Mouse (Mus musculus) frontal cortex, postnatal 25 days (tissue): ENCODE measurements around the gene Pglyrp2.

Source experiments
- DNase-seq, 2 experiments: peaks; one replicate each; pipeline ENCODE4 v3.0.0; 2022; ENCODE audit warnings: low spot score in 2 of 2

Pglyrp2 gene

DNA sequence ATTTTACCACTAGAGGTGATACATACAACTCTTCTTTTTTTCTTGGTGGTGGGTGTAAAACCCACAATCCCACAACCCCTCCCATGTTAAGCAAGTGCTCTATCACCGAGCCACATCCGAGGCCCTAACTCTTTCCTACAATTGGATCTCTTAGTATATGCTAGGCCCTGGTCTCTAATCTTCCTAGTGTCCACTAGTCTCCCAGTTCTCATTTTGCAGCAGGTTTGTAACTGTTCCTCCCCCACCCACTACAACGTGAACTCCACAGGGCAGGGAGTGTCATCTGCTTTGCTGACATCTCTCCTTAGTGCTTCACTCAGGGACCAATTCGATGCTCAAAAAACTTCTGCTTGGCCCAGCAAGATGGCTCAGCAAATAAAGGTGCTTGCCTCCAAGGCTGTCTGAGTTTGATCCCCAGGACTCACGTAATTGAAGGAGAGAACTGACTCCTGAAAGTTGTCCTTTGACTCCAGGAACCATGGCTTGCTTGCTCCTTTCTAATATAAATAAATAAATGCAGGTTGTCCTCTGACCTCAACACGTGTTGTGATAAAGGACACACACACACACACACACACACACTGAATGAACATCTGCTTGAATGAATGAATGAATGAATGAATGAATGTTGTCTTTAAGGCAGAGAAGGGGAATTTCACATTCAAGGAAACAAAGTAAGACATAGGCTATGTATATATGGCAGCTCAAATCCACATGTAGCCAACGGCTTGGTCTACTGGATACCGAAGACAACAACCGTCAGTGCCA, 21.8 kb downstream of the Pglyrp2 start:
- DNase-seq, result no peak

DNA sequence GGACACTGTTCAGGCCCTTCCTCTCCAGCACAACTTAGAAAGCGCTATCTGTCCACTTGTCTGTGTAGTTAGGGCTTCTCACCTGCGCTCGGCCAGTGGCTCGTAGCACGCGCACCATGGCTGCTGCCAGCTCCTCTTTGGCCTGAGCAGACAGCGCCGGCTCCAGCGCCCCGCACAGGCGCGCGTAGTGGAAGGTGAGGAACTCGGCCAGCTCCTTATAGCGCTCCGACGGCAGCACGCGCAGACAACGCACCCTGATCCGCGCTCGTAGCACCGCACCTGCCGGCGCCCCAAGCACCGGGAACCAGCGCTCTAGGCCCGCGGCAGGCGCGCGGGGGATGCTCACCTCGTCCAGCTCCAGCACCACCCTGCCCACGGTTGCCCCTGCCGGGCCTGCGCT, 27.7 kb downstream of the Pglyrp2 start:
- DNase-seq, result no peak

DNA sequence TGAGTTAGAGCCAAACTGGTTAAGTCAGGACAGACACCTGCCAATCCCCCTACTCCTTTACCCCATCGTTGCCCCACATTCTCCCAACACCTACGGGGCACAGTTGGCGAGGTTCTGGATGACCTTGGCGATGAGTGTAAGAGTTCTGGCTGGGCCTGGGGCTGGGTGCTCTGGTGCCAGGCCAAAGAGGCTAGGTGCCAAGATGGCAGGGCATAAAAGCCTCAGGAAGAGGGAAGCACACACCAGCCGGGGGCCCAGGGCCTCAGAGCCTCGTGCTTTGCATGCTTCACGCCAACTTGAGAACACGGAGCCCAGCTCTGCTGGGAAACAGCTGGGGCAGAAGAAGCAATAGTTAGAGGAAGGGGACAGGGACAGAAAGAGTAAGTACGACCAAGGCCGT, 30.0 kb downstream of the Pglyrp2 start:
- DNase-seq, result no peak

DNA sequence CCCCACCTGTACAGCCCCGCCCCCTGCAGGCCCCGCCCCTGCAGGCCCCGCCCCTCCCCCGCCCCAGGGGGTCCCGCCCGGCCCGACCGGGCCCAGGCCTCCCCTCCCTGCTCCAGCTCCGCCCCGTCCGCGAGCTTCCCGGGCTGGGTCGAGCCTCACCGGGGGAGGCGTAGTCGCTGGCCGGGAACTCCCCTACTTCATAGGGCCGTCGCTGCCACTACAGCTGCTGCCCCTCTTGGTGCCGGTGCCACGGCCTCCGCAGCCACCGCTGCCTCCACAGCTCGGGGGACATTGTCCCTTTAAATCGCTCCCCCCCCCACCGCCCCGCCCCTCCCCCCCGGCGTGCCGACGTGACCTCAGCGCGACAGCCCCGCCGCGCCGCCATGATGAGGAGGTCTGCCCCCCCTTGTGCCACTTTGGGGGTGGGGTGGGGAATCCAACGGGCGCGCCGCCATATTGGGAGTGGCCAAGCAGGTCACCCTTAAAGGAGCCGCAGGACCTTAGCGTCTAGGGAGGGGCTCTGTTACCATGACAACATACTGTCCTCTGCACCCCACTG, 34.8 kb downstream of the Pglyrp2 start, which contains the start of gene Wiz:
Gene Wiz, minus strand, starts transcription at position 339 of the 559 bp plus-strand sequence.
- DNase-seq, result peak; percentile 85 to 86

DNA sequence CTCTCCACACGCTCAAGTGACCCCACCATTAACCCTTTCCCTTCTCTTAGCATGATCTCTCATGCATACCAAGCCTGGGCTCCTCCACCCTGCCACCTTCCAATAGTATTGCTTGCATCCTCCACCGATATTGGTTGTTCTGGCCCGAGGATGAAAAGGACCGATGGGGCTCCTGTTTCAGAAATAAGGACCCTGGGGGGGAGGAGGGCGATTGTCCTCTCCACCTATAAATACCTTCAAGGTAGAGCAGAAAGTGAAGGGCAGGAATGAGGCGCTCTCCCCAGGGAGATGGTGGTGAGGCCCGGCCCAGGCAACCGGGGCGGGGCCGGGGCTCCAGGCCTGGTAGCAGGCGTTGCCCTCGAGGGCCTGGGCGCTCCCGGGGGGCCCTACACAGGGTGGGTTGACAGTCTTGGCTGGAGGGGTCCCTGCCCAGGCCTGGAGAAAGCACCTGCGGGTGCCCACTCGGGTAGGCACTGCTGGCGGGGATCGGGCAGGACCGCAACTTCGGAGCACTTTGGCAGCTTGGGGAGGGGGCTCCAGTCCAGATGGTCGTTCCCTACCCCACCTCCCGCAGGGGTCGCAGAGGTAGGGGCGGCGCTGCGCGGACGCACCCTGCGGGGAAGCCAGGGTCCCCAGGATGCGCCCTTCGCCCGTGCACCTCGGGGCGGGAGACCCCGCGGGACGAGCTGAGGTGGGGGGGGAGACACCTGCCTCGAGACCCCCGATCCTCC, 35.4 kb downstream of the Pglyrp2 start:
- peak in 1 of 2 experiments; percentile 17 for DNase-seq

DNA sequence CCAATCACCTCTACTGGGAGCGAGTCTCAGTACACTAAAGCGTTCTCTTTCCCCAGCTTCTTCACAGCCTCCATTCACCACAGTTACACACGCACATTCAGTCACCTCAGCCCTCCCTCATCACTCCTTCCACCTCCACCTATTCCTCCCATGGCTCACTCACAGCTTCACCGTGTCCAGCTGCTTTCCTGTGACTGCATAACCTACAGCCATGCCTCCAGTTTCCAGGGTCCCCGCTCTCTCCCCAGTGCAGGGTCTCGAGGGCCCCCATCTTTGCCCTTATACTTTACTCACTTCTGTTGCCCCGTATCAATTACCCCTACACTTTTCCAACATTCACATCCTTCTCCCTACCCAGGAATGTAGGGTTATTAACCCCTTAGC, 36.0 kb downstream of the Pglyrp2 start:
- no peak for DNase-seq

DNA sequence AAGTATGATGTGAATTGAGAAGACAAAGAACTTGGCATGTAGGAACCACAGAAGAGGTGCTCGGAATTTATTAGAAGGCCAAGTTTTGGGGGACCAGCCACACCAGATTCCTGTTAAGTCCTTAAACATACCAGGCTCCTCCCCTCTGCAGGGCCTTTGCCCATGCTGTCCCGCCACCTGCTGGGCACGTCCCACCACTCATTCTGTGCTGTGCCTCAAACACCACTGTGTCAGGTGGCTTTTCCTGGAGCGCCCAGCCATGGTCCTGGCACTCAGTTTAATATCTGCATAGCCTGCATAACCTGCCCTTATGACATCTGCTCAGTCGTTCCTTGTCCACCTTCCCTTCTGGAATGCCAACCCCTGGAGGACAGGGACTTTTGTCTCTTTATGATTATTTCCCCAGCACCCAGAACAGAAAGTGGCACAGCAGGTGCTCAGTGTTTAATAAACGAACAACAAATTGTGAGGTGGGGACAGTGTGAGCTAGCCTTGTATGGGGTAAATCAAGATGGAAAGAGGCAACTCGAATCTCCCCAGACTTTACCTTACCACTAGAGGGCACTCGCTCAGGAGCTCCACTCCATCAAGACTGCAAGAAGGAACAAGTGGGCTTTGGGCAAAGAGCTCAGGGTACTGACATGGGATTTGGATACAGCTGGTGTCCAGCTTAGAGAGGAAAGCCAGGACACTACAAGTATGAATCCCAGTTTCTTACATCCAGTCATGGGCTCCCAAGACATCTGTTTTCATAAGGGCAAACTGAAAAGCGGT, 37.1 kb downstream of the Pglyrp2 start:
- no peak for DNase-seq

DNA sequence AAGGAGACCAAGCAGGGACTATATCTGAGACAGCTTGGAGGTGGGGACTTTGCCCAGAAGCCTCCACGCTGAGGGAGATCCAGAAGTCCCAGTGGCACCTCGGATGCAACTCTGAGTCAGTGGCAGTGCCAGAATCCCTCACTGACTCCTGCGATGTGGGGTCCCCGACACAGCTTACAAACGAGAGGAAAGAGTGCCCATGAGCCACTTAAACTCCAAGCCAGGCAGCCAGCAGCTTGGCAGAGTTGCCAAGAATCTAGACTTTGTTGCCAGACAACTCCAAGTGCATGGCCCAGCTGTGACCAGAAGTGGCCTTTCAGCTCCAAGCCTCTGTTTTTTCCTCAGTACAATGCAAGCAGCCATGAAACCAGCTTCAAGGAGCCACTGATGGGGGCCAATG, 40.3 kb downstream of the Pglyrp2 start:
- DNase-seq, result peak in 1 of 2 experiments; percentile 3

DNA sequence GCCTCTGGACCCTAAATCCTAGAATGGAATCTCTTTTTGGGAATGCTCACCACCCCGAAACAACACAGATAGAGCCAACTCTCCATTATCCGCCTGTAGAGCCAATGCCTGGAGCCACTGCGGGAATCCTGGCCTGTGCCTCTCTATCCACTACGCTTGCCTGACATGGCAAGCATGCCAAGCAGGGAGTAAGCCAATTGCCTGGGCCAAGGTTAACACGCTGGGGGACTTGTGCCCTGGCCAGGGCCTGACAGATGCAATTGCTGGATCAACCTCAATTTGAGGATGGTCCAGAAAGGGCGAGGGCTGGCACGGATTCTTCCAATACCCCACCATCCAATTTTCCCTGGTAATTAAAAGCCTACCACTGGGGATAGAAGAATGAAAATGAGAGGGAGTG, 41.4 kb downstream of the Pglyrp2 start:
- peak in 1 of 2 experiments; percentile 15 for DNase-seq

DNA sequence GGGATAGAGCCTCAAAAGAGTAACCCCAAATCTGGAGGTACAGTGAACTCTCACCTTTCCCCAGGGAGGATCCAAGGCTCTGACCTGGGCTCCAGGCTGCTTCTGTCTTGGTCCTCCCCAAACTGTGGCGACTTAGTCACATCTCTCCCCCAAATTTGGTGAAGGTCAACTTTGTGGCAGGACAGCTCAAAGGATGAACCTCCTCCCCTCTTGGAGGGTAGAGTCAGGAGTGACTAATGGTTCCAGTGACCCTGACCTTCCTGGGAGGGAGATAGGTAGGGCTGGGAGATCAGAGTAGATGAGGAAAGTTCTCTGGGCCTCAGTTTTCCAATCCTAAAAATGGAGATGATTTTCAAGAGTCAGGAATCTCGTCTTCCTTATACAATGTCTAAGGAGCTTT, 45.2 kb downstream of the Pglyrp2 start:
- DNase-seq, result no peak

DNA sequence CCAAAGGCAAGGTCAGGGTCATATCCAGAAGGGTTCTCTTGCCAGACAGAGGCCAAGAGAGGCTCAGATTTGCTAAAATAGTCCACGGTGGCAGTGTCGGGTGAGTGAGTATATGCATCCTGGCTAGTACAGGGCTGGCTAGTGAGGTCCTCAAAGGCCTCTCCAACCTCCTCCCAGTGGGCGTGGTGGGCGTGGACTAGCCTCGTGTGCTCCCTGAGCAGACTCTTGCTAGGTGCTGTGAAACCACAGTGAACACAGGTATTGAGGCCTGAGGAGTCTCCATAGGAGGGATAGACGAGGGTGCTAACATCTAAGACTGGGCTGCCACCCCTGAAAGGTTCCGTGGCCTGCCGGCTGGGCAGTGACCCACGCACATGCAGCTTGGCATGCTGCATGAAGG, 46.8 kb downstream of the Pglyrp2 start:
- DNase-seq, result no peak

DNA sequence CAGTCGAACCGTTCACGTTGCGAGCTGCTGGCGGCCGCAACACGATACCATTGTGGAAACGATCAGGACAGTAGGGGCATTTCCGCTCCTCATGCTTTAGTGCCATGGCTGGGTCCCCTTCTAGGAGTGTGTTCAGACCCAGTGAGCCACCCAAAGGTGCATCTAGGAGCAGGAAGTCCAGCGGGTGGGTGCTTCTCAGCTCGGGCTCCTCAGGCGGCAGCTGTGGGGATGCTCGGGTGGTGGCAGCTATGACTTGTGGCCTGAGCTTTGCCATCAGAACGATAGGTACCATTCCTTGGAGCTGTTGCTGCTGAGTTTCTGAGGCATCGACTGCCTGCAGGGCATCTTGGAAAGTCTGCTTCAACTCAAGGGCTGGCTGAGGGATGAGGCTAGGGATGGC, 47.5 kb downstream of the Pglyrp2 start:
- DNase-seq, result no peak

DNA sequence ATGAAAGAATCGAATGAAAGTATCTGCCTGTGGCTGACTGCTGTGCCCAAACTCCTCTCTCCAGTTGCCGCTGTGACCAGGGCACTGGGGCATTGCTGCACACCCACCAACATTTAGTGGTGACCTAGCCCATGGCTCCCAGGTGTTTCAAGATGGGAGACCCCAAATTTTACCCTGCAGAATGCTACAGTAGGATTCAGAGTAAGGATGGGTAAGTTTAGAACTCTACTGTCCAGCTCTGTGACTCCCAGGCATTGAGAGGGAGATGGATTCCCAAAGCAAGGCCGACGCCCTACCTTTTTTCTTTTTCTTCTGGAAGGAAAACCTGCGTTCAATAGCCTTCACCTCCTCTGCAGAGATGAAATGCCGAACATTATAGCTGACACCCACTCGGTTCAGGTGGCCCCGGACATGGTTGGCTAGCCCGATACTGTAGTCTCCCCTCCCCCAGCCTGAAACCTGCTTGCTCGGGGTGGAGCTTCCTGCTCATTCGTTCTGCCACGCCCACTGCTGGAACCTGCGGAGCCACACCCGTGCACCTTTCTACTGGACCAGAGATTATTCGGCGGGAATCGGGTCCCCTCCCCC, 54.9 kb downstream of the Pglyrp2 start:
- no peak for DNase-seq

DNA sequence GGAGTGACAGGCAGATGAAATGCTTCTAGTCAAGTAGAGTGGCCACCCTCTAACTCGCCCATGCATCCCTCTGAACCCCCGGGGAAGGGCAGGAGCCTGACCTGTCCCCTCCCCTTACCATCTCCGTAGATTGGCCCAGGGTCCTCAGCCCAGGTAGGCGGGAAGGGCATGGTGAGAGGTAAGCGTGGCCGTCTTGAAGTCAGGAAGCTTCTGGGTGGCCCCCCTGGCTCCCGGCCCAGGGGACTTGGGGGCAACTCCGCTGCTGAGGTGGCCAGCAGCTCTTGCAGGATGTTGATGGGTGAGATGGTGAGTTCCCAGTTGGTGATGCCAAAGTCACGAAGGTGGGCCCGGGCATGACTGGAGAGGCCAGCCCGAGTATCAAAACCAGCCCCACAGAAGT, 56.3 kb downstream of the Pglyrp2 start:
- no peak for DNase-seq

DNA sequence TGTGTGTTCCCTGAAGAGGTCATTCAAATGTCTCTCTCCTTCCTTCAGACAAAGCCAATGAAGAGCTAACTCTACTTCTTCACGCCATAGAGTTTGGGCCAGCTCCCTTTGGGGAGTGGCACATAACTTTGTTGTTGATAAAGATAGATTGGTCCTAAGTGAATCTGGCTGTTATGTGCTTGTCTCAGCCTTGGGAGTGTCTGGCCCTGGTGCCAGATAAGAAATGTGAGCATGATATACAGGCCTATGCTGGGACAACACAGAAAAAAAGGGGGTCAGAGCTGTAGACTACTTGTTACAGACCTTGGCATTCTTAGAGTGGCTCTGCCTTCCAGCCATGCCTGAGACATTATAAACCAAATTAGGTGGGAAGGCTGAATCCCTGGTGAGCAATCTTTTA, 58.7 kb downstream of the Pglyrp2 start:
- DNase-seq, result no peak

DNA sequence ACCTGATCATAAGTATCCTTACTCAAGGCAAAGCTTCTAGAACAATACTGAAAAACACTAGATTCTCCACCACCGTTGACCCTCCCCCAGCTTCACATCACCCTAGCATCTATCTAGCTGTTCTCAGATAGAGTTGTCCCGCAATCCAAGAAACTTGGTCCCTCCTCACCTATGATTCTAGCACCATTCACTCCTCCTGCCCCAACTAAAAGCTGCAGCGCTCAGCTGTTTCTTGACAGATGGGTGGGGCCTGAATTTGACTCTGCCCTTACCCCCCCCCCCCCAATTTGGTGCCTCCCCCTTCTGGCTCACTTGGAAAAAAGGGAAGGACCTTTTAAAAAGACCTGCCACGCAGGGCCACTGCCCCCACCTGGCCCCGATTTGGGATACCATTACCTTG, 59.1 kb downstream of the Pglyrp2 start:
- DNase-seq, result no peak

DNA sequence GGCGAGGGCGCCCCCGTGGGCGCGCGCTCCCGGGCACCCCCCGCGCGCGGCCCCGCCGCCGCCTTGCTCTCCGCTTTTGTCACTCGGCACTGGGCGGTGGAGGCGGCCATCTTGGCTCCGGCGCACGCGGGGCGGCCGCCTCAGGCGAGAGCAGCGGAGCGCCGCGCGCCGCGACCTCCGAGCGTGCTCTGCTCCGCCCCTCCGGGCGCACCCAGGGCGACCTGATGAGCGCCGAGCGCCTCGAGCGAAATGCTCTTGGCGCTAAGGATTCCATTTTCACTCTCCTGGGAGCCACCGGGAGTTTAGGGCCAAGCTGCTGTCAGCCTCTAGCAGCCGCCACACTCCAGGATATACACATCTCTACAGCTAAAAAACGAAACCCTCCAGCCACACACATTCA, 59.6 kb downstream of the Pglyrp2 start:
- peak; percentile 69 to 70 for DNase-seq

DNA sequence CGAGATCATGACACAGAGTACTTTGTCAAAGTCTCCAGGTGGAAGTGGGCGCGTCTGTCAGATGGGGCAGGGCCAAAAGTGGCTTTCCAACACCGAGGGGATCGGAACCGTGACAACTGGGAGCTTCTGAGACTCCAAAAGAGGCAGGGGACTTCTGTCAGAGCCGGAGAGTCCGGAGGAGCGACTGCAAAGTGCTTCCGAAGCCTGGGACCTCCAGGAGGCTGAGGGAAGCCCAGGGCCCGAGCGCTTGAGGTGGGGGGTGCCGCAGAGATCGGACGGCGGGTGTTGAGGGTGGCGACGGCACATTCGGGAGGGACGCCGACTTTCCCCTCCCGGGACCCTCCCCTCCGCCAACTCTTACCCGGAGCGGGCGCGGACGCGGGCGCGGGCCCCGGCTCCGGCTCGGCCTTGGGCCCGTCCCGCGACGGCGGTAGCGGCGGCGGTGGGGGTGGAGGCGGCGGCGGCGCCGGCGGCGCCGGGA, 60.1 kb downstream of the Pglyrp2 start:
- no peak for DNase-seq

DNA sequence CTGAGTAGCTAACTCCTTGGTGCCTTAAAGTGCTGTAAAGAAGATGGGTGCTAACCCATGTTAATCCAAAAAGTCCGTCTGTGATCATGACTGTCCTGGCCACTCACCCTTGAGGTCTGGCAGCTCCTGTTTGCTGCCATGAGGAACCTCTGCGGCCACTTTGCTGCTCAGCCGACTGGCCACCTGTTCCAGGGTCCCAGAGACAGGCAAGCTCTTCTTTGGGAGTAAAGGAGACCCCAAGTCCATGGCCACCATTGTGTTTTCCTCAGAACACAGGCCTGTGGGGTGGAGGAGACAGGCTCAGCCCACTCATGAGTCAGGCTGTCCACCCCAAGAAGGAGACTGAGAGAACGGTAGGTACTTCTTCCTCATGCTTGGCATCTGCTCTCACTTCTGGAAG, 61.3 kb downstream of the Pglyrp2 start:
- no peak for DNase-seq
